Comparison of ENCODE assay signal across 22 mouse cellular contexts in genomic region chr1:92111551-92111950, GRCm38 (mm10).
A peak's percentile ranks its signal among the peaks of the same experiment; 100 is the strongest.
DNase-seq lines count a peak whose midpoint lies in the region; ATAC-seq lines count a peak whose summit lies in the region.
"Had no signal": no experiment of that assay in that cellular context is flagged by ENCODE, and none has a peak within 500 bp of the region (broad histone marks: within the 10 kb centered on the region; RNA-seq: fewer than 3 reads in every experiment).

No protein-coding gene starts in this region.

- no peak overlapping the region for H3K4me2 ChIP-seq in stomach, embryonic 16.5 days (ENCODE audit: low read depth, low read length)
- no peak overlapping the region for H3K4me2 ChIP-seq in intestine, embryonic 16.5 days (ENCODE audit: low read depth, low read length)
- H3K4me2 ChIP-seq: forebrain, embryonic 12.5 days; heart, embryonic 13.5 days; hindbrain, embryonic 12.5 days had no signal

- 60% methylated on average over 2 of the region's 2 CpGs for WGBS in stomach, embryonic 16.5 days
- 71% methylated on average over 2 of the region's 2 CpGs for WGBS in intestine, embryonic 16.5 days

- DNase-seq in cerebellum, postnatal 25 days: peak; percentile 56 to 62
- no peak for DNase-seq in cerebellum, adult 11-12 months
- peak; percentile 89 for DNase-seq in heart, adult 11 months
- no peak for DNase-seq in heart, postnatal 25 days (ENCODE audit: low spot score)
- peak; percentile 83 for DNase-seq in fat pad, adult 2 months (ENCODE audit: extremely low read depth, low read depth, low spot score)
- no peak for DNase-seq in right cerebral cortex, adult 2 months (ENCODE audit: low spot score in 2 of 2)
- DNase-seq: adrenal gland, adult 2 months; adrenal gland, postnatal 25 days; gastrocnemius, postnatal 36 days; heart, postnatal 4 days; kidney, adult 11 months; kidney, adult 9 months had no signal

- H3K4me3 ChIP-seq in stomach, embryonic 16.5 days (replicated peaks; ENCODE audit: low read length): no peak overlapping the region
- H3K4me3 ChIP-seq in intestine, embryonic 16.5 days (ENCODE audit: low read length): no peak overlapping the region
- H3K4me3 ChIP-seq: forebrain, embryonic 12.5 days; heart, embryonic 13.5 days; hindbrain, embryonic 12.5 days had no signal

- H3K9ac ChIP-seq in stomach, embryonic 16.5 days (ENCODE audit: low read length): no peak overlapping the region
- H3K9ac ChIP-seq in intestine, embryonic 16.5 days (ENCODE audit: low read depth, low read length): no peak overlapping the region
- H3K9ac ChIP-seq: forebrain, embryonic 12.5 days; heart, embryonic 13.5 days; hindbrain, embryonic 12.5 days had no signal

- H3K4me1 ChIP-seq in stomach, embryonic 16.5 days (ENCODE audit: control insufficient read depth, insufficient read depth, low read length): peaks cover 15% of the 10 kb centered on the region
- peaks cover 11% of the 10 kb centered on the region for H3K4me1 ChIP-seq in intestine, embryonic 16.5 days (ENCODE audit: control insufficient read depth, insufficient read depth, low read length)

- intact Hi-C loops in heart, postnatal 25 days (cut with DNase I): no loop called here

- H3K27ac ChIP-seq in stomach, embryonic 16.5 days (ENCODE audit: low read length): peak overlapping the region; percentile 73
- H3K27ac ChIP-seq in intestine, embryonic 16.5 days (ENCODE audit: low read length): no peak overlapping the region
- H3K27ac ChIP-seq: forebrain, embryonic 12.5 days; heart, embryonic 13.5 days; hindbrain, embryonic 12.5 days had no signal

- no peaks in the 10 kb centered on the region for H3K9me3 ChIP-seq in stomach, embryonic 16.5 days (replicated peaks; ENCODE audit: control insufficient read depth, low read length)
- H3K9me3 ChIP-seq in intestine, embryonic 16.5 days (ENCODE audit: control insufficient read depth, low read length): no peaks in the 10 kb centered on the region
- H3K9me3 ChIP-seq: forebrain, embryonic 12.5 days; heart, embryonic 13.5 days; hindbrain, embryonic 12.5 days had no signal

- H3K36me3 ChIP-seq in stomach, embryonic 16.5 days (ENCODE audit: control insufficient read depth, insufficient read depth, low read length): no peaks in the 10 kb centered on the region
- H3K36me3 ChIP-seq in intestine, embryonic 16.5 days (ENCODE audit: control insufficient read depth, insufficient read depth, low read length): no peaks in the 10 kb centered on the region
- H3K36me3 ChIP-seq: forebrain, embryonic 12.5 days; heart, embryonic 13.5 days; hindbrain, embryonic 12.5 days had no signal

- ATAC-seq in stomach, embryonic 16.5 days (ENCODE audit: insufficient read depth, low FRiP score): peak; percentile 14; the same call in 1 of the 2 replicates
- ATAC-seq in intestine, embryonic 16.5 days: no peak
- ATAC-seq: activated CD4-positive, CD25-positive, alpha-beta regulatory T cell, adult 4 months; forebrain, embryonic 16.5 days; hindbrain, embryonic 16.5 days; Patski had no signal

- H3K27me3 ChIP-seq in stomach, embryonic 16.5 days (ENCODE audit: control insufficient read depth, insufficient read depth, low read length): no peaks in the 10 kb centered on the region
- H3K27me3 ChIP-seq in intestine, embryonic 16.5 days (replicated peaks; ENCODE audit: control insufficient read depth, insufficient read depth, low read length): no peaks in the 10 kb centered on the region
- H3K27me3 ChIP-seq: CH12.LX; forebrain, embryonic 12.5 days; heart, embryonic 13.5 days; hindbrain, embryonic 12.5 days; Patski had no signal

Comparison
In these comparisons a context has a peak if more than half of its experiments do, and no peak if none do; other contexts are left out.
1. DNase-seq: peak in cerebellum, postnatal 25 days (2 of 2), heart, adult 11 months (single experiment) and fat pad, adult 2 months (single experiment); none in cerebellum, adult 11-12 months (single experiment), heart, postnatal 25 days (single experiment) and right cerebral cortex, adult 2 months (0 of 2).